Mouse (Mus musculus): ENCODE data around the gene Ern1. TPM values are rescaled to one million over a fixed set of nuclear protein-coding genes. Genes with fewer than 3 reads are reported as not detected.
A peak's percentile ranks its signal among the peaks of the same experiment; 100 is the strongest.

Gene Ern1
- total and polyA plus RNA-seq, 2 experiments = 18.2 to 52.8 TPM

DNA sequence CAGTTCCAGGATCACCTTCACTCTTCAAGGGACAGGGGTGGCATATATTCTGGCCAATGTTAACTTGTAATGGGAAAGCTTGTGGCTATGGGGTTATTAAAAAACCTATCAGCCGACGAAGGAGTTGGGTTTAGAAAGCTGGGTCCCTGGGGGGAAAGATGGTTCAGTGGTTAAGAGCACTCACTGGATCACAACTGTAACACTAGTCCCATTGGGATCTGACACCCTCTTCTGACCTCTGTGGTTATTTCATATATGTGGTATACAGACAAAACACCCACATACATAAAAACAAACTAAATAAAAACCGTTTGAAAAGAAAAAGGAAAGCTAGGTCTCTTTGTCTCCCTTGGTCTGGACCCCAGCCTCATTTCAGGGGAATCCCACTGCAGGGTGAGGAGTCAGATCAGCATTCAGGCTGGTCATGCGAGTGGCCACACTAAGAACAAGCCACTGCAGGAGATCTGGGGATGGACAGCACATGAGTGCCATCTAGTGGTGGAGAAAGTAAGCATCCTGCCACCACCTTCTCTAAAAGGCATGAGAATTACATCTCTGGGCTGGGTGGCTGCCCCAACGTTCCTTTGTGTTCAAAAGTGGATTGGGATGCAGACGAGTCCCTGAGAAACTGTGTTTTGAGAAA is 96.0 kb downstream of the Ern1 start:
- WGBS = 31% methylated on average over 6 of the region's 6 CpGs

DNA sequence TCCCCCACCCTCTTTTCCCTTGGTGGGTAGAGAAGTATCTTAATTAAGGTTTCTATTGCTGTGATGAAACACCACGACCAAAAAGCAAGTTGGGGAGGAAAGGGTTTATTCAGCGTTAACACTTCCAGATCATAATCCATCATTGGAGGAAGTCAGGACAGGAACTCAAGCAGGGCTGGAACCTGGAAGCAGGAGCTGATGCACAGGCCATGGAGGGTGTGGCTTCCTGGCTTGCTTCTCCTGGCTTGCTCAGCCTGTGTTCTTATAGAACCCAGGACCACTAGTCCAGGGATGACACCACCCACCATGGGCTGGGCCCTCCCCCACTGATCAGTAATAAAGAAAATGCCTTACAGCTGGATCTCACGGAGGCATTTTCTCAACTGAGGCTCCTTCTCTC is 96.9 kb downstream of the Ern1 start:
- Histone ChIP-seq H3K4me1 (ENCODE audit: control insufficient read depth, insufficient read depth, low read length) (peaks cover 14% of the 10 kb centered on the region), H3K79me2 (ENCODE audit: control insufficient read depth, insufficient read depth, low read length) (no peaks in the 10 kb centered on the region), H3K36me3 (ENCODE audit: control insufficient read depth, insufficient read depth, low read length) (peaks cover 10% of the 10 kb centered on the region; the same call in 1 of the 2 replicates), H3K27me3 (ENCODE audit: control insufficient read depth, insufficient read depth, low read length) (no peaks in the 10 kb centered on the region), H3K27ac (replicated peaks; ENCODE audit: insufficient read depth, low read depth, low read length) (no peak overlapping the region), H3K9ac (ENCODE audit: low read depth, low read length) (no peak overlapping the region), H3K4me3 (ENCODE audit: insufficient read depth, low read depth, low read length) (no peak overlapping the region)
- 55% methylated on average over 3 of the region's 3 CpGs for WGBS
- DNase-seq (ENCODE audit: extremely low read depth, low read depth, low spot score) = no peak
- no peak for TF ChIP-seq POLR2A (IDR thresholded peaks at IDR 0.05; ENCODE audit: extremely low read depth, insufficient read depth, low read length)

More for the DNA sequence above, 96.0 kb downstream of the Ern1 start:
- H3K79me2 ChIP-seq (ENCODE audit: control insufficient read depth, insufficient read depth, low read length) = no peaks in the 10 kb centered on the region
- H3K27me3 ChIP-seq (ENCODE audit: control insufficient read depth, insufficient read depth, low read length) = no peaks in the 10 kb centered on the region
- peaks cover 14% of the 10 kb centered on the region for H3K4me1 ChIP-seq (ENCODE audit: control insufficient read depth, insufficient read depth, low read length)
- H3K9ac ChIP-seq (ENCODE audit: low read depth, low read length) = no peak overlapping the region
- H3K27ac ChIP-seq (replicated peaks; ENCODE audit: insufficient read depth, low read depth, low read length) = no peak overlapping the region
- peaks cover 19% of the 10 kb centered on the region; the same call in 1 of the 2 replicates for H3K36me3 ChIP-seq (ENCODE audit: control insufficient read depth, insufficient read depth, low read length)
- TF ChIP-seq CTCF (IDR thresholded peaks at IDR 0.05; ENCODE audit: low read depth, low read length) (peak; percentile 85), POLR2A (IDR thresholded peaks at IDR 0.05; ENCODE audit: extremely low read depth, insufficient read depth, low read length) (no peak)
- H3K4me3 ChIP-seq (ENCODE audit: insufficient read depth, low read depth, low read length) = no peak overlapping the region
- peak; percentile 67 for DNase-seq (ENCODE audit: extremely low read depth, low read depth, low spot score)

DNA sequence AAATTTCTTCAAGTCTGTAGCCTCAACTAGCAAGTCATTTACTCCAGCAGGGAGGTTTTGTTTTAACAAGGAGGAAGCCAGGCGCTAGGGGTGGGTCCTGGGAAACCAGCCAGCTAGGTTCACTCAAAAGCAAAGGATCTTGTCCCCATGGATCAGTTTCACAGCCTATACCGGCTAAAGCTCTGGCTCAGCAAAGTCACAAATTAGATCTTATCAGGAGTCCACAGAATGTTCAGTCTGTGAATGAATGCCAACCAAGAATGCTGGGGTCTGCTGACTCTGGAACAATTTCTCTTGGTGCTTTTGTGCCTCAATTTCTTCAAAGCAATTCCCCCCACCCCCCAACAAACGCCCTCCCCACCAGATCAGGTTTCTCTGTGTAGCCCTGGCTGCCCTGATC is 98.0 kb downstream of the Ern1 start:
- TF ChIP-seq CTCF (IDR thresholded peaks at IDR 0.05; ENCODE audit: low read depth, low read length) (no peak), POLR2A (IDR thresholded peaks at IDR 0.05; ENCODE audit: extremely low read depth, insufficient read depth, low read length) (no peak)
- peaks cover 4% of the 10 kb centered on the region; the same call in 1 of the 2 replicates for H3K36me3 ChIP-seq (ENCODE audit: control insufficient read depth, insufficient read depth, low read length)
- 13% methylated on average over 3 of the region's 3 CpGs for WGBS
- H3K4me3 ChIP-seq (ENCODE audit: insufficient read depth, low read depth, low read length) = no peak overlapping the region
- no peak overlapping the region for H3K9ac ChIP-seq (ENCODE audit: low read depth, low read length)
- no peaks in the 10 kb centered on the region for H3K27me3 ChIP-seq (ENCODE audit: control insufficient read depth, insufficient read depth, low read length)
- no peaks in the 10 kb centered on the region for H3K79me2 ChIP-seq (ENCODE audit: control insufficient read depth, insufficient read depth, low read length)
- peaks cover 14% of the 10 kb centered on the region for H3K4me1 ChIP-seq (ENCODE audit: control insufficient read depth, insufficient read depth, low read length)
- H3K27ac ChIP-seq (replicated peaks; ENCODE audit: insufficient read depth, low read depth, low read length) = no peak overlapping the region
- DNase-seq (ENCODE audit: extremely low read depth, low read depth, low spot score) = no peak

GRCm38 (mm10) chr11:106387791-106388216 is 99.8 kb downstream of the Ern1 start, which contains the start of gene Icam2:
Gene Icam2 (minus strand): TSS chr11:106388075.
- TF ChIP-seq POLR2A (IDR thresholded peaks at IDR 0.05; ENCODE audit: extremely low read depth, insufficient read depth, low read length) = no peak
- TF ChIP-seq CTCF (IDR thresholded peaks at IDR 0.05; ENCODE audit: low read depth, low read length) = no peak
- Histone ChIP-seq H3K4me3 (ENCODE audit: insufficient read depth, low read depth, low read length) (no peak within 1 kb of the TSS; the same call in 1 of the 2 replicates), H3K36me3 (ENCODE audit: control insufficient read depth, insufficient read depth, low read length) (no peaks in the 10 kb centered on the region), H3K4me1 (ENCODE audit: control insufficient read depth, insufficient read depth, low read length) (peaks cover 3% of the 10 kb centered on the region; the same call in 1 of the 2 replicates), H3K79me2 (ENCODE audit: control insufficient read depth, insufficient read depth, low read length) (no peaks in the 10 kb centered on the region), H3K27ac (replicated peaks; ENCODE audit: insufficient read depth, low read depth, low read length) (0 out of 2 replicates have a peak within 1 kb of the TSS, but pooled peaks have one; percentile 34), H3K9ac (ENCODE audit: low read depth, low read length) (no peak within 1 kb of the TSS), H3K27me3 (ENCODE audit: control insufficient read depth, insufficient read depth, low read length) (no peaks in the 10 kb centered on the region)
- WGBS = 77% methylated on average over 6 of the region's 6 CpGs
- DNase-seq (ENCODE audit: extremely low read depth, low read depth, low spot score) = no peak

DNA sequence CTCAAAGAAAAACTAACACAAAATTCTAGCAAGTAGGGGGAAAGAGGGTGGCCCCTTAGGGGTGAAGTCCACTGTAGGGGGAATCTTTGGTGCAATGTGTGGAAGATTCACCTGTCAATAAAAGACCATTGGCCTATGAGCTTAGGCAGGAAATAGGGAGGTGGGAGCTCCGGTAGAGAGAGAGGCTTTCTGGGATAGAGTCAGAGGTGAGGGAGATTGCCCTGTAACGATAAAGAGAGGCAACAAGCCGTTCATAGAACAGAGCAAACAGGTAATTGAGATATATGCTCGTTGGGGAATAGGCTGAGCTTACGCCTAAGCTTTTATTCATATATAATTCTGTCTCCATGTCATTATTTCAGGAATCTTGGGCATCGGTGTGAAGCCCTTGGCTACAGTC is 100.6 kb downstream of the Ern1 start:
- WGBS = 62% methylated on average over 6 of the region's 6 CpGs
- H3K79me2 ChIP-seq (ENCODE audit: control insufficient read depth, insufficient read depth, low read length) = no peaks in the 10 kb centered on the region
- peaks cover 1% of the 10 kb centered on the region; the same call in 1 of the 2 replicates for H3K4me1 ChIP-seq (ENCODE audit: control insufficient read depth, insufficient read depth, low read length)
- H3K27ac ChIP-seq (replicated peaks; ENCODE audit: insufficient read depth, low read depth, low read length) = no peak overlapping the region
- no peak overlapping the region for H3K4me3 ChIP-seq (ENCODE audit: insufficient read depth, low read depth, low read length)
- no peak overlapping the region for H3K9ac ChIP-seq (ENCODE audit: low read depth, low read length)
- TF ChIP-seq CTCF (IDR thresholded peaks at IDR 0.05; ENCODE audit: low read depth, low read length) = no peak
- no peak for TF ChIP-seq POLR2A (IDR thresholded peaks at IDR 0.05; ENCODE audit: extremely low read depth, insufficient read depth, low read length)
- no peaks in the 10 kb centered on the region for H3K27me3 ChIP-seq (ENCODE audit: control insufficient read depth, insufficient read depth, low read length)
- H3K36me3 ChIP-seq (ENCODE audit: control insufficient read depth, insufficient read depth, low read length) = no peaks in the 10 kb centered on the region
- DNase-seq (ENCODE audit: extremely low read depth, low read depth, low spot score) = no peak

DNA sequence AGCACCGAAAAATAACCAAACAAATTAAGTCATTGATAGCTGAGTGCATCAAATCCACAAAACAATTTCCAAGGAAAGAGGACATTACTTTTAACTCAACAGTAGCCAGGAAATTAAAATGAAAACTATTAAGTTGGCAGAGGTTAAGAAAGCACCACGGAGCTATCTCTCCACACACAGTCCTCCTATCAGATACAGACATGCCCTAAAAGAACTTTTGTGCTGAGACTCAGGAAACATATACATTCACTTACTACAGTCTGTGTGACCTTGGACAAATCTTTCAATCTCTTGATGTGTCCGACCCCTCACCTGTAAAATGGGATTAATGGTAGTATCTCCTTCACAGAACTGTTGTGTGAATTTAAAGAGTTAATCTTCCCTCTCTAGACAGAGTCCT is 101.2 kb downstream of the Ern1 start:
- TF ChIP-seq CTCF (IDR thresholded peaks at IDR 0.05; ENCODE audit: low read depth, low read length) (no peak), POLR2A (IDR thresholded peaks at IDR 0.05; ENCODE audit: extremely low read depth, insufficient read depth, low read length) (no peak)

More for the DNA sequence above, 101.2 kb downstream of the Ern1 start:
- Histone ChIP-seq H3K27ac (replicated peaks; ENCODE audit: insufficient read depth, low read depth, low read length) (no peak overlapping the region), H3K36me3 (ENCODE audit: control insufficient read depth, insufficient read depth, low read length) (no peaks in the 10 kb centered on the region), H3K27me3 (ENCODE audit: control insufficient read depth, insufficient read depth, low read length) (no peaks in the 10 kb centered on the region), H3K4me1 (ENCODE audit: control insufficient read depth, insufficient read depth, low read length) (no peaks in the 10 kb centered on the region), H3K4me3 (ENCODE audit: insufficient read depth, low read depth, low read length) (no peak overlapping the region), H3K79me2 (ENCODE audit: control insufficient read depth, insufficient read depth, low read length) (no peaks in the 10 kb centered on the region), H3K9ac (ENCODE audit: low read depth, low read length) (no peak overlapping the region)
- WGBS = 84% methylated on average over 3 of the region's 3 CpGs
- no peak for DNase-seq (ENCODE audit: extremely low read depth, low read depth, low spot score)

Measured in liver, adult 2 months (tissue).